Mouse (Mus musculus): ENCODE measurements around the gene Cwc27. TPM values are rescaled to one million over a fixed set of nuclear protein-coding genes. Genes with fewer than 3 reads are reported as not detected.
A peak's percentile ranks its signal among the peaks of the same experiment; 100 is the strongest.

Cwc27 gene
- polyA plus RNA-seq, 1 experiment from 2014 or later: 28.3 TPM

- no peak for ATAC-seq
- Histone ChIP-seq H3K27me3 (replicated peaks) (no peaks in the 10 kb centered on the region), H3K27ac (no peak overlapping the region), H3K4me2 (replicated peaks) (no peak overlapping the region), H3K9me3 (no peaks in the 10 kb centered on the region), H3K36me3 (no peaks in the 10 kb centered on the region), H3K4me3 (replicated peaks) (no peak overlapping the region), H3K4me1 (replicated peaks) (no peaks in the 10 kb centered on the region), H3K9ac (no peak overlapping the region)
- WGBS: 94% methylated on average over 7 of the region's 7 CpGs
Measured at GRCm38 (mm10) chr13:104660042-104660680, 156.8 kb downstream of the Cwc27 start.

GRCm38 (mm10) chr13:104656666-104657272 is 160.2 kb downstream of the Cwc27 start:
- Histone ChIP-seq H3K27me3 (replicated peaks) (no peaks in the 10 kb centered on the region), H3K4me1 (replicated peaks) (no peaks in the 10 kb centered on the region), H3K27ac (no peak overlapping the region), H3K9me3 (no peaks in the 10 kb centered on the region), H3K4me3 (replicated peaks) (no peak overlapping the region), H3K36me3 (no peaks in the 10 kb centered on the region), H3K9ac (no peak overlapping the region), H3K4me2 (replicated peaks) (no peak overlapping the region)
- 95% methylated on average over 5 of the region's 5 CpGs for WGBS
- ATAC-seq: no peak

GRCm38 (mm10) chr13:104655137-104655536 is 161.8 kb downstream of the Cwc27 start:
- Histone ChIP-seq H3K4me3 (replicated peaks) (no peak overlapping the region), H3K4me1 (replicated peaks) (no peaks in the 10 kb centered on the region), H3K36me3 (no peaks in the 10 kb centered on the region), H3K9me3 (no peaks in the 10 kb centered on the region), H3K27me3 (replicated peaks) (no peaks in the 10 kb centered on the region), H3K27ac (no peak overlapping the region), H3K4me2 (replicated peaks) (no peak overlapping the region), H3K9ac (no peak overlapping the region)
- no peak for ATAC-seq
- 75% methylated on average over 3 of the region's 3 CpGs for WGBS

- H3K9me3 ChIP-seq: no peaks in the 10 kb centered on the region
- H3K27ac ChIP-seq: no peak overlapping the region
- 86% methylated on average over 2 of the region's 2 CpGs for WGBS
- no peaks in the 10 kb centered on the region for H3K27me3 ChIP-seq (replicated peaks)
- H3K36me3 ChIP-seq: no peaks in the 10 kb centered on the region
- no peak overlapping the region for H3K9ac ChIP-seq
- H3K4me1 ChIP-seq (replicated peaks): no peaks in the 10 kb centered on the region
- H3K4me2 ChIP-seq (replicated peaks): no peak overlapping the region
- no peak for ATAC-seq
- H3K4me3 ChIP-seq (replicated peaks): no peak overlapping the region
Measured at GRCm38 (mm10) chr13:104651763-104652162, 165.2 kb downstream of the Cwc27 start.

GRCm38 (mm10) chr13:104650654-104651053 is 166.3 kb downstream of the Cwc27 start:
- Histone ChIP-seq H3K4me2 (replicated peaks) (no peak overlapping the region), H3K4me3 (replicated peaks) (no peak overlapping the region), H3K27me3 (replicated peaks) (no peaks in the 10 kb centered on the region), H3K9ac (no peak overlapping the region), H3K36me3 (no peaks in the 10 kb centered on the region), H3K4me1 (replicated peaks) (no peaks in the 10 kb centered on the region), H3K9me3 (no peaks in the 10 kb centered on the region), H3K27ac (no peak overlapping the region)
- 74% methylated on average over 2 of the region's 2 CpGs for WGBS
- ATAC-seq: no peak

GRCm38 (mm10) chr13:104650145-104650544 is 166.8 kb downstream of the Cwc27 start:
- 81% methylated on average over 5 of the region's 5 CpGs for WGBS
- H3K4me2 ChIP-seq (replicated peaks): no peak overlapping the region
- no peaks in the 10 kb centered on the region for H3K9me3 ChIP-seq
- H3K36me3 ChIP-seq: no peaks in the 10 kb centered on the region
- no peaks in the 10 kb centered on the region for H3K27me3 ChIP-seq (replicated peaks)
- H3K4me1 ChIP-seq (replicated peaks): no peaks in the 10 kb centered on the region
- H3K4me3 ChIP-seq (replicated peaks): no peak overlapping the region
- no peak for ATAC-seq
- no peak overlapping the region for H3K27ac ChIP-seq
- H3K9ac ChIP-seq: no peak overlapping the region

- WGBS: 81% methylated on average over 6 of the region's 6 CpGs
- Histone ChIP-seq H3K4me2 (replicated peaks) (no peak overlapping the region), H3K9me3 (no peaks in the 10 kb centered on the region), H3K4me3 (replicated peaks) (no peak overlapping the region), H3K27ac (no peak overlapping the region), H3K36me3 (no peaks in the 10 kb centered on the region), H3K4me1 (replicated peaks) (peaks cover 3% of the 10 kb centered on the region; the same call in 1 of the 2 replicates), H3K27me3 (replicated peaks) (no peaks in the 10 kb centered on the region), H3K9ac (no peak overlapping the region)
- no peak for ATAC-seq
Measured at GRCm38 (mm10) chr13:104645778-104646425, 171.0 kb downstream of the Cwc27 start.

- Histone ChIP-seq H3K27me3 (replicated peaks) (no peaks in the 10 kb centered on the region), H3K36me3 (no peaks in the 10 kb centered on the region), H3K4me3 (replicated peaks) (no peak overlapping the region), H3K9ac (no peak overlapping the region), H3K27ac (no peak overlapping the region), H3K9me3 (no peaks in the 10 kb centered on the region), H3K4me2 (replicated peaks) (no peak overlapping the region), H3K4me1 (replicated peaks) (peaks cover 8% of the 10 kb centered on the region)
- ATAC-seq: no peak
- WGBS: 83% methylated on average over 1 of the region's 1 CpGs
Measured at GRCm38 (mm10) chr13:104644185-104644584, 172.8 kb downstream of the Cwc27 start.

- WGBS: 51% methylated on average over 5 of the region's 5 CpGs
- H3K27ac ChIP-seq: peak overlapping the region; percentile 75
- no peaks in the 10 kb centered on the region for H3K27me3 ChIP-seq (replicated peaks)
- H3K9ac ChIP-seq: no peak overlapping the region
- H3K4me3 ChIP-seq (replicated peaks): no peak overlapping the region
- peaks cover 8% of the 10 kb centered on the region for H3K4me1 ChIP-seq (replicated peaks)
- ATAC-seq: peak; percentile 85
- H3K4me2 ChIP-seq (replicated peaks): no peak overlapping the region
- H3K36me3 ChIP-seq: no peaks in the 10 kb centered on the region
- no peaks in the 10 kb centered on the region for H3K9me3 ChIP-seq
Measured at GRCm38 (mm10) chr13:104640694-104641454, 176.1 kb downstream of the Cwc27 start.

- Histone ChIP-seq H3K9ac (no peak overlapping the region), H3K36me3 (no peaks in the 10 kb centered on the region), H3K27me3 (replicated peaks) (no peaks in the 10 kb centered on the region), H3K4me1 (replicated peaks) (peaks cover 8% of the 10 kb centered on the region), H3K4me3 (replicated peaks) (no peak overlapping the region), H3K9me3 (no peaks in the 10 kb centered on the region), H3K4me2 (replicated peaks) (no peak overlapping the region), H3K27ac (no peak overlapping the region)
- WGBS: 69% methylated on average over 3 of the region's 3 CpGs
- peak; percentile 68 for ATAC-seq
Measured at GRCm38 (mm10) chr13:104638988-104639387, 178.0 kb downstream of the Cwc27 start.

GRCm38 (mm10) chr13:104635965-104636462 is 180.9 kb downstream of the Cwc27 start:
- 52% methylated on average over 6 of the region's 6 CpGs for WGBS
- Histone ChIP-seq H3K4me3 (replicated peaks) (no peak overlapping the region), H3K4me1 (replicated peaks) (peaks cover 9% of the 10 kb centered on the region), H3K27ac (no peak overlapping the region), H3K36me3 (no peaks in the 10 kb centered on the region), H3K27me3 (replicated peaks) (no peaks in the 10 kb centered on the region), H3K4me2 (replicated peaks) (no peak overlapping the region), H3K9ac (no peak overlapping the region), H3K9me3 (no peaks in the 10 kb centered on the region)
- peak; percentile 34 for ATAC-seq

- no peak overlapping the region for H3K4me2 ChIP-seq (replicated peaks)
- H3K27me3 ChIP-seq (replicated peaks): no peaks in the 10 kb centered on the region
- H3K36me3 ChIP-seq: no peaks in the 10 kb centered on the region
- 0 out of 2 replicates have a peak, but pooled peaks cover 4% of the 10 kb centered on the region for H3K4me1 ChIP-seq (replicated peaks)
- H3K27ac ChIP-seq: no peak overlapping the region
- H3K4me3 ChIP-seq (replicated peaks): no peak overlapping the region
- WGBS: 36% methylated on average over 2 of the region's 2 CpGs
- H3K9me3 ChIP-seq: no peaks in the 10 kb centered on the region
- no peak overlapping the region for H3K9ac ChIP-seq
- ATAC-seq: no peak
Measured at GRCm38 (mm10) chr13:104634708-104635107, 182.2 kb downstream of the Cwc27 start.
